Mouse (Mus musculus): ENCODE data around the gene Vps53. TPM values are rescaled to one million over a fixed set of nuclear protein-coding genes. Genes with fewer than 3 reads are reported as not detected.

Gene Vps53
- polyA plus RNA-seq, 1 experiment from 2014 or later = 22.9 TPM

Other genes starting within 250 kb of the Vps53 start
- 0.57 and 0.68 TPM in 2 replicates for gene Rph3al, start 241.2 kb downstream of the Vps53 start, polyA plus RNA-seq (2016; fragmentation: Nextera tagmentation; extraction: Ambion mirVana)
- gene 1700016K19Rik, start 179.7 kb downstream of the Vps53 start, polyA plus RNA-seq (2016; fragmentation: Nextera tagmentation; extraction: Ambion mirVana) = not detected in 2 replicates
- 4.5 and 4.8 TPM in 2 replicates for gene Rflnb, start 151.9 kb downstream of the Vps53 start, polyA plus RNA-seq (2016; fragmentation: Nextera tagmentation; extraction: Ambion mirVana)
- gene Fam57a, start within 50 bp of the Vps53 start, polyA plus RNA-seq (2016; fragmentation: Nextera tagmentation; extraction: Ambion mirVana) = 7.7 and 8.4 TPM in 2 replicates
- 0.25 and 0.52 TPM in 2 replicates for gene Dbil5, start 38.0 kb upstream of the Vps53 start, polyA plus RNA-seq (2016; fragmentation: Nextera tagmentation; extraction: Ambion mirVana)
- 32.3 and 33.0 TPM in 2 replicates for gene Gemin4, start 38.0 kb upstream of the Vps53 start, polyA plus RNA-seq (2016; fragmentation: Nextera tagmentation; extraction: Ambion mirVana)
- 23.5 and 25.1 TPM in 2 replicates for gene Mrm3, start 64.1 kb upstream of the Vps53 start, polyA plus RNA-seq (2016; fragmentation: Nextera tagmentation; extraction: Ambion mirVana)
- 79.7 and 81.5 TPM in 2 replicates for gene Glod4, start 64.1 kb upstream of the Vps53 start, polyA plus RNA-seq (2016; fragmentation: Nextera tagmentation; extraction: Ambion mirVana)
- 6.0 and 6.9 TPM in 2 replicates for gene Nxn, start 219.5 kb upstream of the Vps53 start, polyA plus RNA-seq (2016; fragmentation: Nextera tagmentation; extraction: Ambion mirVana)
- 59.4 and 63.6 TPM in 2 replicates for gene Timm22, start 227.3 kb upstream of the Vps53 start, polyA plus RNA-seq (2016; fragmentation: Nextera tagmentation; extraction: Ambion mirVana)